Mouse (Mus musculus): Measurements from ENCODE around the gene Slk.
"Not testable (repeated sequence)": the region's sequence is repeated elsewhere in the genome, so short reads cannot be mapped to it uniquely, and the experiment has no call there.

Gene Slk

GRCm38 (mm10) chr19:47570042-47570441 lies 9.4 kb upstream of the Slk start:
- no peak for DNase-seq (ENCODE audit: low read depth, low spot score)

- DNase-seq (ENCODE audit: low read depth, low spot score) = not testable (repeated sequence)
Observed at GRCm38 (mm10) chr19:47571981-47572380, 7.5 kb upstream of the Slk start.

- DNase-seq (ENCODE audit: low read depth, low spot score) = no peak
Observed at GRCm38 (mm10) chr19:47573718-47574117, 5.8 kb upstream of the Slk start.

GRCm38 (mm10) chr19:47578581-47579224 lies 775 bp upstream of the Slk start:
- no peak for DNase-seq (ENCODE audit: low read depth, low spot score)

- no peak for DNase-seq (ENCODE audit: low read depth, low spot score)
Observed at GRCm38 (mm10) chr19:47579788-47580631, 532 bp downstream of the Slk start.

GRCm38 (mm10) chr19:47585772-47586171 lies 6.3 kb downstream of the Slk start:
- no peak for DNase-seq (ENCODE audit: low read depth, low spot score)

GRCm38 (mm10) chr19:47587009-47587408 lies 7.5 kb downstream of the Slk start:
- DNase-seq (ENCODE audit: low read depth, low spot score) = no peak

- DNase-seq (ENCODE audit: low read depth, low spot score) = no peak
Observed at GRCm38 (mm10) chr19:47608513-47608912, 29.0 kb downstream of the Slk start.

GRCm38 (mm10) chr19:47613442-47613841 lies 34.0 kb downstream of the Slk start:
- no peak for DNase-seq (ENCODE audit: low read depth, low spot score)

GRCm38 (mm10) chr19:47621478-47621877 lies 42.0 kb downstream of the Slk start:
- no peak for DNase-seq (ENCODE audit: low read depth, low spot score)

GRCm38 (mm10) chr19:47624940-47625711 lies 45.6 kb downstream of the Slk start:
- DNase-seq (ENCODE audit: low read depth, low spot score) = no peak

GRCm38 (mm10) chr19:47627450-47627849 lies 48.0 kb downstream of the Slk start:
- no peak for DNase-seq (ENCODE audit: low read depth, low spot score)

GRCm38 (mm10) chr19:47629068-47629467 lies 49.6 kb downstream of the Slk start:
- DNase-seq (ENCODE audit: low read depth, low spot score) = no peak

- DNase-seq (ENCODE audit: low read depth, low spot score) = no peak
Observed at GRCm38 (mm10) chr19:47630381-47630780, 50.9 kb downstream of the Slk start.

- no peak for DNase-seq (ENCODE audit: low read depth, low spot score)
Observed at GRCm38 (mm10) chr19:47631799-47632198, 52.3 kb downstream of the Slk start.

- no peak for DNase-seq (ENCODE audit: low read depth, low spot score)
Observed at GRCm38 (mm10) chr19:47635380-47635779, 55.9 kb downstream of the Slk start.

- no peak for DNase-seq (ENCODE audit: low read depth, low spot score)
Observed at GRCm38 (mm10) chr19:47643910-47644309, 64.4 kb downstream of the Slk start.

- DNase-seq (ENCODE audit: low read depth, low spot score) = no peak
Observed at GRCm38 (mm10) chr19:47645583-47645982, 66.1 kb downstream of the Slk start.

GRCm38 (mm10) chr19:47646508-47647120 lies 67.1 kb downstream of the Slk start:
- no peak for DNase-seq (ENCODE audit: low read depth, low spot score)

- DNase-seq (ENCODE audit: low read depth, low spot score) = no peak
Observed at GRCm38 (mm10) chr19:47649071-47649470, 69.6 kb downstream of the Slk start.

GRCm38 (mm10) chr19:47650366-47651159 lies 71.1 kb downstream of the Slk start:
- no peak for DNase-seq (ENCODE audit: low read depth, low spot score)

Data from embryo, embryonic 11.5 days (tissue).